Mouse (Mus musculus): Measurements from ENCODE around the gene Fbxo46.

- TF ChIP-seq CHD1 (IDR thresholded peaks at IDR 0.05; ENCODE audit: low read depth, low read length): no peak
- TF ChIP-seq TBP (conservative IDR thresholded peaks at IDR 0.05; ENCODE audit: low read depth, low read length): no peak
- no peak for TF ChIP-seq MAX (IDR thresholded peaks at IDR 0.05; ENCODE audit: low read length)
- TF ChIP-seq CTCF (conservative IDR thresholded peaks at IDR 0.05 in 1 of 2, IDR thresholded peaks at IDR 0.05 in 1 of 2; ENCODE audit: low read depth in 2 of 2, low read length in 2 of 2): no peak
- TF ChIP-seq USF1 (IDR thresholded peaks at IDR 0.05; ENCODE audit: low read depth, low read length): no peak
Measured at GRCm38 (mm10) chr7:19103741-19104140, 15.9 kb upstream of the Fbxo46 start.

All from CH12.LX (cell line).